Comparison of ENCODE assay signal across 14 mouse cellular contexts in the genomic region with DNA sequence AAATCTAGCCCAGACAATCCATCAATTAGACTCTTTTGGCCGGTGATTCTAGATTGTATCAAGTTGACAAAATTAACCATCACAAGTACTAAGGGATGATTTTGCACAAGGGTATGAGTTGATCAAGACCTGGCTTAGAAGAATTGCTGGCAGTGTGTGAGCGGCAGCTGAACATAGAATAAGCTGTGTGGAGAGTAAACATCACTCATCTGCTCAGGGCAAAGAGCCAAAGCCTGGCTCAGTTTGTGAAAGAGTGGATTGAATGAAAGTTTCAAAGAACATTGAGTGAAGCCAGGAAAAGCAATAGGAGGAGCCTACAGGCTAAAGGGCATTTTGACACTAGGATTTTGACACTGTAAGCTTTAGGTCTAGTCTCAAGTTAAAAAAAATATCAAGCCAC.
A peak's percentile ranks its signal among the peaks of the same experiment; 100 is the strongest.
DNase-seq lines count a peak whose midpoint lies in the region; ATAC-seq and TF ChIP-seq lines count a peak whose summit lies in the region.
"Had no signal": no experiment of that assay in that cellular context is flagged by ENCODE, and none has a peak within 500 bp of the region (broad histone marks: within the 10 kb centered on the region; RNA-seq: fewer than 3 reads in every experiment).

No protein-coding gene starts in this region.

- H3K4me1 ChIP-seq in liver, adult 2 months (ENCODE audit: control insufficient read depth, insufficient read depth, low read length) = no peaks in the 10 kb centered on the region
- H3K4me1 ChIP-seq in liver, embryonic 11.5 days (replicated peaks; ENCODE audit: control insufficient read depth, insufficient read depth, low read length) = no peaks in the 10 kb centered on the region
- H3K4me1 ChIP-seq: embryonic facial prominence, embryonic 13.5 days; heart, embryonic 13.5 days; hindbrain, embryonic 15.5 days had no signal

- H3K9me3 ChIP-seq in liver, embryonic 11.5 days (ENCODE audit: control insufficient read depth, low read length) = no peaks in the 10 kb centered on the region
- H3K9me3 ChIP-seq: embryonic facial prominence, embryonic 13.5 days; heart, embryonic 13.5 days; hindbrain, embryonic 15.5 days had no signal

- no peak overlapping the region for H3K9ac ChIP-seq in liver, adult 2 months (ENCODE audit: low read depth, low read length)
- no peak overlapping the region for H3K9ac ChIP-seq in liver, embryonic 11.5 days (ENCODE audit: low read depth, low read length)
- H3K9ac ChIP-seq: embryonic facial prominence, embryonic 13.5 days; heart, embryonic 13.5 days; hindbrain, embryonic 15.5 days had no signal

- no peak overlapping the region for H3K4me3 ChIP-seq in liver, adult 2 months (ENCODE audit: insufficient read depth, low read depth, low read length)
- H3K4me3 ChIP-seq in liver, embryonic 11.5 days (ENCODE audit: low read depth, low read length) = no peak overlapping the region
- H3K4me3 ChIP-seq: embryonic facial prominence, embryonic 13.5 days; heart, embryonic 13.5 days; hindbrain, embryonic 15.5 days had no signal

- ATAC-seq in cerebellum, adult (ENCODE audit: insufficient number of reproducible peaks, low FRiP score, low TSS enrichment) = no peak
- no peak for ATAC-seq in liver, embryonic 11.5 days (replicated peaks; ENCODE audit: low FRiP score)

- H3K4me2 ChIP-seq in liver, embryonic 11.5 days = no peak overlapping the region
- H3K4me2 ChIP-seq: embryonic facial prominence, embryonic 13.5 days; heart, embryonic 13.5 days; hindbrain, embryonic 15.5 days had no signal

- H3K27me3 ChIP-seq in liver, adult 2 months (ENCODE audit: control insufficient read depth, insufficient read depth, low read length) = no peaks in the 10 kb centered on the region
- no peaks in the 10 kb centered on the region for H3K27me3 ChIP-seq in liver, embryonic 11.5 days (replicated peaks; ENCODE audit: control insufficient read depth, insufficient read depth, low read length)
- H3K27me3 ChIP-seq: embryonic facial prominence, embryonic 13.5 days; heart, embryonic 13.5 days; hindbrain, embryonic 15.5 days had no signal

- H3K36me3 ChIP-seq in liver, adult 2 months (ENCODE audit: control insufficient read depth, insufficient read depth, low read length) = no peaks in the 10 kb centered on the region
- H3K36me3 ChIP-seq in liver, embryonic 11.5 days (ENCODE audit: control insufficient read depth, insufficient read depth, low read length) = no peaks in the 10 kb centered on the region
- H3K36me3 ChIP-seq: embryonic facial prominence, embryonic 13.5 days; G1E; heart, embryonic 13.5 days; hindbrain, embryonic 15.5 days had no signal

- 57% methylated on average over 2 of the region's 2 CpGs for WGBS in liver, adult 2 months
- 79% methylated on average over 2 of the region's 2 CpGs for WGBS in liver, embryonic 11.5 days

- H3K79me2 ChIP-seq in liver, adult 2 months (ENCODE audit: control insufficient read depth, insufficient read depth, low read length) = no peaks in the 10 kb centered on the region

- no peak for TF ChIP-seq CTCF in liver, adult 2 months (IDR thresholded peaks at IDR 0.05; ENCODE audit: low read depth, low read length)

- TF ChIP-seq POLR2A in liver, adult 2 months (IDR thresholded peaks at IDR 0.05; ENCODE audit: extremely low read depth, insufficient read depth, low read length) = no peak

- DNase-seq in cerebellum, adult 18-20 months = peak; percentile 27 to 46
- peak; percentile 41 for DNase-seq in liver, adult 2 months (ENCODE audit: extremely low read depth, low read depth, low spot score)
- no peak for DNase-seq in liver, embryonic 11.5 days (ENCODE audit: low spot score)
- DNase-seq in fat pad, adult 2 months (ENCODE audit: extremely low read depth, low read depth, low spot score) = peak; percentile 98
- DNase-seq in lung, postnatal 4 days = peak; percentile 6 to 27
- no peak for DNase-seq in thymus, postnatal 10 days (ENCODE audit: low spot score in 2 of 2)
- DNase-seq in ovary, postnatal 36 days (ENCODE audit: low spot score) = no peak
- DNase-seq: liver had no signal

- H3K27ac ChIP-seq in liver, adult 2 months (replicated peaks; ENCODE audit: insufficient read depth, low read depth, low read length) = no peak overlapping the region
- H3K27ac ChIP-seq in liver, embryonic 11.5 days (ENCODE audit: low read depth, low read length) = no peak overlapping the region
- H3K27ac ChIP-seq: embryonic facial prominence, embryonic 13.5 days; heart, embryonic 13.5 days; hindbrain, embryonic 15.5 days; kidney, postnatal 0 days had no signal

Comparison
In these comparisons a context has a peak if more than half of its experiments do, and no peak if none do; other contexts are left out.
1. DNase-seq: peak in cerebellum, adult 18-20 months (2 of 2), liver, adult 2 months (single experiment), fat pad, adult 2 months (single experiment) and lung, postnatal 4 days (2 of 2); none in liver, embryonic 11.5 days (single experiment), thymus, postnatal 10 days (0 of 2) and ovary, postnatal 36 days (single experiment).